Mouse (Mus musculus): Measurements from ENCODE around the gene Olfr554.

GRCm38 (mm10) chr7:102658523-102658922, 20.3 kb downstream of the Olfr554 start, which contains the start of gene Olfr555:
- TF ChIP-seq POLR2A (IDR thresholded peaks at IDR 0.05; ENCODE audit: control insufficient read depth, low read depth, low read length) (no peak), CTCF (IDR thresholded peaks at IDR 0.05; ENCODE audit: control insufficient read depth, insufficient read depth, insufficient replicate concordance, low read depth, low read length) (no peak)
